Mouse (Mus musculus) megakaryocyte, embryonic 14.5 days (primary cell): ENCODE measurements around the gene Hnrnpu.

Source experiments
- FLI1 ChIP-seq: IDR thresholded peaks from 2 replicates; pipeline ENCODE4 v1.6.1; 2012; ENCODE audit warnings: low read length, inconsistent platforms, mixed read lengths
- GATA1 ChIP-seq: IDR thresholded peaks from 3 replicates; pipeline ENCODE4 v1.6.1; 2012; ENCODE audit warnings: mixed read lengths, low read length, inconsistent platforms, borderline replicate concordance

- no peak for TF ChIP-seq GATA1
- TF ChIP-seq FLI1: no peak
These were observed 41.6 kb upstream of the Hnrnpu start for GRCm38 (mm10) chr1:178379224-178379623.
